Mouse (Mus musculus) forebrain, embryonic 16.5 days (tissue): ENCODE data around the gene Col23a1. TPM values are rescaled to one million over a fixed set of nuclear protein-coding genes. Genes with fewer than 3 reads are reported as not detected.

ENCODE experiments used
- ATAC-seq: fragments of 200-750 bp; cut with Nextera tagmentation; 2 replicates; pipeline ENCODE4 v1.8.0; 2017; ENCODE audit warnings: mild to moderate bottlenecking, moderate library complexity
- H3K27ac ChIP-seq: fragments of 300-500 bp; sonication (generic); 2 replicates; pipeline ENCODE4 v1.5.1; 2014; ENCODE audit warnings: low read length, control low read depth
- H3K27me3 ChIP-seq: fragments of 300-500 bp; sonication (generic); replicated peaks from 2 replicates; pipeline ENCODE4 v1.6.1; 2014; ENCODE audit warnings: low read length; ENCODE audit not compliant: control insufficient read depth, insufficient read depth
- H3K36me3 ChIP-seq: fragments of 300-500 bp; sonication (generic); 2 replicates; pipeline ENCODE4 v1.6.1; 2014; ENCODE audit not compliant: control insufficient read depth, insufficient read depth
- H3K4me1 ChIP-seq: fragments of 300-500 bp; sonication (generic); replicated peaks from 2 replicates; pipeline ENCODE4 v1.6.1; 2014; ENCODE audit warnings: low read length; ENCODE audit not compliant: control insufficient read depth, insufficient read depth
- H3K4me2 ChIP-seq: fragments of 300-500 bp; sonication (generic); 2 replicates; pipeline ENCODE4 v1.6.1; 2014; ENCODE audit warnings: mild to moderate bottlenecking, low read length, control low read depth
- H3K4me3 ChIP-seq: fragments of 300-500 bp; sonication (generic); replicated peaks from 2 replicates; pipeline ENCODE4 v1.5.1; 2014; ENCODE audit warnings: mild to moderate bottlenecking, low read length, control low read depth
- H3K9ac ChIP-seq: fragments of 300-500 bp; sonication (generic); replicated peaks from 2 replicates; pipeline ENCODE4 v1.6.1; 2014; ENCODE audit warnings: low read depth, low read length, control low read depth
- H3K9me3 ChIP-seq: fragments of 300-500 bp; sonication (generic); 2 replicates; pipeline ENCODE4 v1.6.1; 2016; ENCODE audit warnings: low read length; ENCODE audit not compliant: control insufficient read depth
- WGBS: fragments of 180-500 bp; shearing (Covaris S2); extraction: QIAGEN DNeasy Blood & Tissue Kit; methylation state at CpG from one replicate; pipeline ENCODE4 v1.1.7; 2014; 5-methylcytosine and 5-hydroxymethylcytosine counted together
- polyA plus RNA-seq: library from polyadenylated mRNA; unstranded; fragments of >200 nt; fragmentation: Nextera tagmentation; extraction: Ambion mirVana; gene quantifications from 2 replicates; pipeline ENCODE4 v1.2.1, GENCODE M21; 2015

The Col23a1 gene
- polyA plus RNA-seq, 1 experiment from 2014 or later, result 3.0 TPM

- H3K9ac ChIP-seq, result no peak overlapping the region
- H3K4me1 ChIP-seq, result peaks cover 7% of the 10 kb centered on the region
- 72% methylated on average over 12 of the region's 12 CpGs for WGBS
- no peaks in the 10 kb centered on the region for H3K9me3 ChIP-seq
- no peak overlapping the region for H3K4me3 ChIP-seq
- H3K36me3 ChIP-seq, result no peaks in the 10 kb centered on the region
- no peak for ATAC-seq
- no peaks in the 10 kb centered on the region for H3K27me3 ChIP-seq
- H3K27ac ChIP-seq, result no peak overlapping the region
- no peak overlapping the region for H3K4me2 ChIP-seq
Observed at GRCm38 (mm10) chr11:51410771-51411170, 121.1 kb downstream of the Col23a1 start.

- H3K4me2 ChIP-seq, result no peak overlapping the region
- H3K27me3 ChIP-seq, result no peaks in the 10 kb centered on the region
- H3K4me3 ChIP-seq, result no peak overlapping the region
- no peaks in the 10 kb centered on the region for H3K36me3 ChIP-seq
- H3K27ac ChIP-seq, result no peak overlapping the region
- 47% methylated on average over 7 of the region's 7 CpGs for WGBS
- peak; percentile 31; the same call in 1 of the 2 replicates for ATAC-seq
- no peak overlapping the region for H3K9ac ChIP-seq
- H3K9me3 ChIP-seq, result no peaks in the 10 kb centered on the region
- peaks cover 7% of the 10 kb centered on the region for H3K4me1 ChIP-seq
Observed at GRCm38 (mm10) chr11:51414520-51414919, 124.8 kb downstream of the Col23a1 start.

- H3K4me2 ChIP-seq, result no peak overlapping the region
- no peaks in the 10 kb centered on the region for H3K9me3 ChIP-seq
- H3K27me3 ChIP-seq, result no peaks in the 10 kb centered on the region
- no peaks in the 10 kb centered on the region for H3K36me3 ChIP-seq
- no peak for ATAC-seq
- 86% methylated on average over 7 of the region's 7 CpGs for WGBS
- no peak overlapping the region for H3K4me3 ChIP-seq
- H3K9ac ChIP-seq, result no peak overlapping the region
- H3K27ac ChIP-seq, result no peak overlapping the region
- H3K4me1 ChIP-seq, result peaks cover 7% of the 10 kb centered on the region
Observed at GRCm38 (mm10) chr11:51415049-51415688, 125.4 kb downstream of the Col23a1 start.

- H3K36me3 ChIP-seq, result no peaks in the 10 kb centered on the region
- H3K27me3 ChIP-seq, result no peaks in the 10 kb centered on the region
- no peaks in the 10 kb centered on the region for H3K9me3 ChIP-seq
- H3K4me3 ChIP-seq, result no peak overlapping the region
- no peak for ATAC-seq
- 19% methylated on average over 3 of the region's 3 CpGs for WGBS
- H3K9ac ChIP-seq, result no peak overlapping the region
- H3K4me1 ChIP-seq, result peaks cover 7% of the 10 kb centered on the region
- no peak overlapping the region for H3K4me2 ChIP-seq
- H3K27ac ChIP-seq, result no peak overlapping the region
Observed at GRCm38 (mm10) chr11:51418807-51419206, 129.1 kb downstream of the Col23a1 start.

- WGBS, result 69% methylated on average over 2 of the region's 2 CpGs
- no peak for ATAC-seq
- Histone ChIP-seq H3K9ac (no peak overlapping the region), H3K4me3 (no peak overlapping the region), H3K36me3 (no peaks in the 10 kb centered on the region), H3K27me3 (no peaks in the 10 kb centered on the region), H3K4me2 (no peak overlapping the region), H3K9me3 (no peaks in the 10 kb centered on the region), H3K4me1 (0 out of 2 replicates have a peak, but pooled peaks cover 2% of the 10 kb centered on the region), H3K27ac (no peak overlapping the region)
Observed at GRCm38 (mm10) chr11:51421878-51422277, 132.2 kb downstream of the Col23a1 start.

- no peak overlapping the region for H3K4me3 ChIP-seq
- H3K9ac ChIP-seq, result no peak overlapping the region
- H3K36me3 ChIP-seq, result no peaks in the 10 kb centered on the region
- H3K9me3 ChIP-seq, result no peaks in the 10 kb centered on the region
- 0 out of 2 replicates have a peak, but pooled peaks cover 2% of the 10 kb centered on the region for H3K4me1 ChIP-seq
- no peak overlapping the region for H3K27ac ChIP-seq
- H3K4me2 ChIP-seq, result no peak overlapping the region
- 79% methylated on average over 14 of the region's 14 CpGs for WGBS
- no peak for ATAC-seq
- H3K27me3 ChIP-seq, result no peaks in the 10 kb centered on the region
Observed at GRCm38 (mm10) chr11:51422713-51423112, 133.0 kb downstream of the Col23a1 start.

GRCm38 (mm10) chr11:51426155-51426554, 136.4 kb downstream of the Col23a1 start:
- H3K27me3 ChIP-seq, result no peaks in the 10 kb centered on the region
- H3K4me1 ChIP-seq, result no peaks in the 10 kb centered on the region
- H3K4me2 ChIP-seq, result no peak overlapping the region
- ATAC-seq, result no peak
- H3K36me3 ChIP-seq, result no peaks in the 10 kb centered on the region
- H3K27ac ChIP-seq, result no peak overlapping the region
- no peaks in the 10 kb centered on the region for H3K9me3 ChIP-seq
- no peak overlapping the region for H3K9ac ChIP-seq
- H3K4me3 ChIP-seq, result no peak overlapping the region
- 92% methylated on average over 3 of the region's 3 CpGs for WGBS

GRCm38 (mm10) chr11:51429428-51430179, 139.9 kb downstream of the Col23a1 start:
- no peak overlapping the region for H3K4me3 ChIP-seq
- H3K4me1 ChIP-seq, result no peaks in the 10 kb centered on the region
- no peaks in the 10 kb centered on the region for H3K36me3 ChIP-seq
- 45% methylated on average over 16 of the region's 16 CpGs for WGBS
- H3K9me3 ChIP-seq, result no peaks in the 10 kb centered on the region
- no peak overlapping the region for H3K9ac ChIP-seq
- H3K27me3 ChIP-seq, result no peaks in the 10 kb centered on the region
- H3K27ac ChIP-seq, result no peak overlapping the region
- H3K4me2 ChIP-seq, result no peak overlapping the region
- ATAC-seq, result no peak

- Histone ChIP-seq H3K9ac (no peak overlapping the region), H3K4me3 (no peak overlapping the region), H3K27me3 (no peaks in the 10 kb centered on the region), H3K36me3 (no peaks in the 10 kb centered on the region), H3K4me2 (no peak overlapping the region), H3K4me1 (no peaks in the 10 kb centered on the region), H3K27ac (no peak overlapping the region), H3K9me3 (no peaks in the 10 kb centered on the region)
- ATAC-seq, result no peak
- 66% methylated on average over 8 of the region's 8 CpGs for WGBS
Observed at GRCm38 (mm10) chr11:51430180-51430578, 140.5 kb downstream of the Col23a1 start.
